Mouse (Mus musculus) adrenal gland, postnatal 25 days (tissue): Measurements from ENCODE around the gene Lgals3bp. TPM values are rescaled to one million over a fixed set of nuclear protein-coding genes. Genes with fewer than 3 reads are reported as not detected.

Source experiments
- DNase-seq: peaks from one replicate; pipeline ENCODE4 v3.0.0; 2021; ENCODE audit warnings: mixed read lengths
- long read RNA-seq: library from polyadenylated mRNA; stranded (forward); transcript quantifications from one replicate; pipeline ENCODE4 v2.0.0, GENCODE M21; 2021
- total RNA-seq: library from RNA; stranded (reverse); gene quantifications from 2 replicates; pipeline ENCODE4 v1.2.3, GENCODE M21; 2021

Gene Lgals3bp
- total RNA-seq = 57.9 and 86.6 TPM in 2 replicates
- long read RNA-seq, transcript Lgals3bp-201 (6 exons, 2,330 nt) = major isoform, 14 of 42 reads
- long read RNA-seq, partial matches to known transcripts = 24 of 42 reads
- long read RNA-seq, other reads (novel, unspliced or antisense) = 4 of 42 reads

- peak; percentile 47 for DNase-seq
Measured at GRCm38 (mm10) chr11:118401760-118402280, at the start of gene Lgals3bp. Gene Lgals3bp (minus strand): TSS chr11:118402092.

DNA sequence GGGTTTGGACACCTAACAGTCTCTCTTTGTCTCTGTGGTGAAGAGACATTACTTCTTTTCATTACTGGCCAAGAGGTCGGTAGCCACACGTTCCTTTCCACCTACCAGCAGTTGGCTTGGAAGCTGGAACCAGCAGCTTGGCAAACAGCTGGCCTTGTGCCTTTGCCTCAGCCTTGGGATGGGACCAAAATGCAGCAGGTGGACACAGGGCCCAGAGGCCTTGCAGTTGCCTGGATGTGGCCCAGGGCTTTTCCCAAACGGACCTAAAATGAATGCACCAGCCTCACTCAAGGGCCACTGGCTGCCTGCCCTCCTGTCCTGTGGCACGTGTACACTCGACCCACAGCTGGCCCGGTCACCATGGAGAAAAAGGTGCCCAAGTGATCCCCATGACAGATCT lies 49.3 kb upstream of the Lgals3bp start:
- DNase-seq = peak; percentile 51

DNA sequence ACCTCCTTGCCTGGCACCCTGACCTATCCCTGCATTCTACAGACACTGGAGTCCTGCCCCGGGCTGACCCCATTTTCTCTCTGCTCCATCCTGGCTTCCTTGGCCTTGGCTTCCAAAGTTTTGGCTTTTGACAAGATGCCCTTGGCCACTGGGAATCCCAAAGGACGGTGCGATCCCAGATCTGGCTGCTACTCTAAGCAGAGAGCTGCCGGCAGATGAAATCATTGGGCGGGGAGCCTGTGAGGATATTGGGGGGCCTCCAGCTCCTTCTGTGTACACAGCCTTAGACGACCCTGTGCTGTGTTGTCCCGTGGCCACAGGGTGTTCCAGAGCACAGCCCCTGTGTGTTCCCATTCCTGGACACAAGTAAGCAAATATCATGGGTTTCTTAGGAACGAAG lies 46.5 kb upstream of the Lgals3bp start:
- no peak for DNase-seq

DNA sequence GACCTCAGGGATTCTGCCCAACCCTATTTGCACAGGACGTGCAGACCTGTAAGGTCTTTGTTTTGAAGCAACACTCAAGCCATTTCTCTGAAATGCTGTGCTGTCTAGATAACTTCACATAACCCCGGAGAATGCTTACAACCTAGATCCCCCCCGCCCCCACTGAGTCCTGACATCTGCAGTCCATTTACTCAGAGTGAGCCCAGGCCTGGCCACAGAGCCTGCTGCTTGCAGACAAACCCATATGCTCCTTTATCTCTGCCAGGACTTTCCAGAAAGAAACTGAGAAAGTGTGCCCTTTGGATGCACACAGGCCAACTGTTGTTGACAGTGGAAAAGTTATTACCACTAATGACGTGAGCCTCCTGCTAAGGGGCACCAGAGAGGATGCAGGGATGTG lies 45.5 kb upstream of the Lgals3bp start:
- DNase-seq = no peak

GRCm38 (mm10) chr11:118445843-118446242 lies 44.0 kb upstream of the Lgals3bp start:
- DNase-seq = peak; percentile 67

DNA sequence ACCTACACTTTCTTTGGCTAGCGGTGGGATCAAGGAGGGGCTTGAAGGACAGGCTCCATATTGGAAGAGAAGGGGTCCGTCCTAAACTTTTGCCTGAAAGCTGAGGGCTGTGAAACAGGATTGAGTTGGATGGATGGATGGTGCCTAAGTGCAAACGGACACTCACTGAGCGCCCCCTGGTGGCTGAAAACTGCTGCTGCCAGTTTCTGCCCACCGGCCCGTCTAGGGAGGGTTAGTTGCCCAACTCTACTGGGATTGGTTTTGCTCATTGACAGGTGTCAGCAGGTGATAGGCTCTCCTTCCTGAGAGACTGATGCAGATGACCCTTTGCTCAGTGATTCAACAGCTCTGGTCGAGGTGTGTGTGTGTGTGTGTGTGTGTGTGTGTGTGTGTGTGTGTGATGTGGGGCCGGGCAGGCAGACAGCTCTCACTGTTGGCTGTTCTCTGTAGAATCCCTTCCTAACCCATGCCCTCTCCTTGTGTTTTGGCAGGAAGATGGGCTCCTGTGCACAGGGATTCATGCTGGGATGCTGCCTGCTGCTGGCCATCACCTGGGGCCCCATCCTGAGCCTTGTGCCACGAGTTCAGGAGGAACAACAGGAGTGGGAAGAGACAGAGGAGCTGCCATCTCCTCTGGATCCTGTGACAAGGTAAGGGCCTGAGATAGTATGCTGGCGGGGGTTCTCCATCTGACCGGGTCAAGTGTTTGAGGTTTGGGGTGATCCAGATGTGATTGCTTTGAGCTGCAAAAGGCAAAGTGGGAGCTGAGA lies 41.5 kb upstream of the Lgals3bp start:
- DNase-seq = peak; percentile 85

- DNase-seq = no peak
Measured at GRCm38 (mm10) chr11:118442691-118443090, 40.8 kb upstream of the Lgals3bp start.

DNA sequence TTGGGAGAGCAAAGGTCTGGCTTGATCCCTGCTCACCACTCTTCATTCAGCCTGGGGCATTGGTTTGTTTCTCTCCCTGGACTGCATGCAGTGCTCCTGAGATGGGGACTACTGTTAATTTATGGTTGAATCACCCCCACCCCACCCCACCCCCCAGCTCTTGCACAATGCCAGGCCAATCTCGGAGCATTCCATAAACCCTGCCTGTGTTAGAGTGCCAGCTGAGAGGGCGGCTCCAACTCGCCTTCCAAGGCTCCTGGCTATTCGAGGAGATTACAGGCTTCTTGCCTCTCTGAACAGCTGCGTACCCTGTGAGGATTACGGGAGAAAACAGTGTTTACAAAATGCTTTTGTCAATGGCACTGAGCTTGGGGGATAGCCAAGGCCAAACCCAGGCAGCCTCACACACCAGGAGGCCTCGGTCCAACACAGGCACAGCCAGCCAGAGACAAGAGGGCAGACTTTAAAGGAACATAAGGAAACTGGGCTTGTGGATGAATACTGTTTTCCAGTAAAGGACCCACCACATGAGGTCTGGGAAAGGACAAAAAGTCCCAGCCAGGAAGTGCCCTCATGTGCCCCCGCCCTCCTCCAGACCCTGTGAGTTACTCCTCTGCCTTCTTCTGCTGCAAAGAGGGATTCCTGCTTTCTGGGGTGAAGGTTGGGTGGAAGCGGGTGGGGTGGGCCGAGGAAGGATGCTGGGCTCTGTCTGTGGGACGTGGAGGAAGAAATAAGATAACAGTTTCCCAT lies 36.9 kb upstream of the Lgals3bp start:
- no peak for DNase-seq

DNA sequence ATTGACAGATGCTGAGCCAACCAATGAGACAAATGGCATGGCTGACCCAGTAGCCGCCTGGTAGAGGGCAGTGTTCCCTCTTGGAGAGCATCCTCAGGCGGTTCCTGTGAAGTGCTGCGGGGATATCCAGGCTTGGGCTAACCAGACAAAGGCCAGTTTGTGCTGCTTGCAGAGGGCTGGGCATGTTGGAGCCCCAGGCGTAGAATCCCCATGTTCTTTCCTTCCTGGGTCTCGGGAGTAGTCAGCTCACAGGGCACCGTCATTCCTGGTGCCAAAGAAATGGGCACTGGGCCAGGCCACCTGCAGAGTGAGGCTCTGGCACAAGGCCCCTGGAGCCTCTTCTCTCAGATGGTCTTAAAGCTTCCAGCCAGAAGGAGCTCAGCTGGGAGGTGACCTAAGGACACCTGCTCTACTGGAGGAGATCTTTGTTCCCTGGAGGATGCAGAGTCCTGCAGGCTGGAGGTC lies 34.6 kb upstream of the Lgals3bp start:
- no peak for DNase-seq

DNA sequence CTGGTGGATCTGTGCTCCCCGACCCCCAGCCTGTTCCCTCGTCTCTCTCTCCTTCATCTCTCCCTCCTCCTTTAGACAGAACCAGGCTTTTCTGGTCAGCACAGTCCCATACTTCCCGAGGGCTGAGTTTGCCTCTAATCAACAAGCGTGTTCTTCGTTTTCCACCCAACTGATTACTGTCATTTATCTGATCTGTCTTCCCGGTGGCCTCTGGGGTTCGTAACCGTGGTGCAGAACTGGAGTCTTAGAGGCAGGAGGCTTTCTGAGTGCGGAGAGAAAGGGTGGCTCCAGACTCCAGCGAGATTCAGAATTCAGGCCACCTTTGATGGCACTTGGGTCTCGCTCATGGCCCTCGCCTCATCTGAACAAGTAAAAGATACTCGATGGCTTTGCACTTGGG lies 32.2 kb upstream of the Lgals3bp start:
- DNase-seq = no peak

GRCm38 (mm10) chr11:118433398-118433868 lies 31.5 kb upstream of the Lgals3bp start:
- no peak for DNase-seq

DNA sequence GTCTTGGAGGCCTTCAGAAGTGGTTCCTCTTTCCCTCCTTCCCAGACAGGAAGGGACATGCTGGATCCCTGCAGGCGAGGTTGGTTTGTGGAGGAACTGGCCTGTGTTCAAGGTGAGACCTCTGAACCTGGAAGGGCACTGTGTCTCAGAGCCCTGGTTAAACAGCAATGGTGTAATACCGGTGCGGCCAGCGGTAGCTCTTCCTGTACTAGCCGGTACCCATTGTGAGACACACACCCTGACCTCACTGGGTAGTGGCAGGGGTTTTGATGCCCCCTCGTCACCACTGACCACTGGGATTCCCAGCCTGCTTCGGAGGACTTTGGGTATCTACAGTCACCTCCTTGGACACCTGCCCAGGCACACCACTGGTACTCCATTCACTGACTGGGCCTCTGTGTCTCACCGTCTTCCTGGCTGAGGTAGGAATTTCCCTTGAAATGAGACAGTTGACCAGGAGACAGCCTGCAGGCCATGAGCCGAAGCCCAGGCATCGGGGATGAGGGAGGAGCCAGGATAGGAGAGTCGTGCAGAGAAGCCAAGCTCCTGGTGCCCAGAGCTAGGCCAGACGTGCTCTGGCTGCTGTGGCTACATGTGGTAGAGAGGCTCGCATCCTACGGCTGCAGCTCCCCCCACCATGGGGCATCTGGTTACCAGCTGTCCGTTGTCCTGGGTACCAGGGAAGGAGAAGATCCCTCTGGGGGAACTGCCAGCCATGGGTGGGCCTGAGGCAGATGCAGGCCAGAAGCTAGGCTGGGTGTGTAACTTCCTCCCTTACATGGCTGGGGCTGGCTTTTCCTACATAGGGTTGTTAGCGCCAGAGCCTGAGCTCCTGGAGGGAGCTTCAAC lies 29.4 kb upstream of the Lgals3bp start:
- no peak for DNase-seq

- DNase-seq = no peak
Measured at GRCm38 (mm10) chr11:118430291-118430885, 28.5 kb upstream of the Lgals3bp start.

DNA sequence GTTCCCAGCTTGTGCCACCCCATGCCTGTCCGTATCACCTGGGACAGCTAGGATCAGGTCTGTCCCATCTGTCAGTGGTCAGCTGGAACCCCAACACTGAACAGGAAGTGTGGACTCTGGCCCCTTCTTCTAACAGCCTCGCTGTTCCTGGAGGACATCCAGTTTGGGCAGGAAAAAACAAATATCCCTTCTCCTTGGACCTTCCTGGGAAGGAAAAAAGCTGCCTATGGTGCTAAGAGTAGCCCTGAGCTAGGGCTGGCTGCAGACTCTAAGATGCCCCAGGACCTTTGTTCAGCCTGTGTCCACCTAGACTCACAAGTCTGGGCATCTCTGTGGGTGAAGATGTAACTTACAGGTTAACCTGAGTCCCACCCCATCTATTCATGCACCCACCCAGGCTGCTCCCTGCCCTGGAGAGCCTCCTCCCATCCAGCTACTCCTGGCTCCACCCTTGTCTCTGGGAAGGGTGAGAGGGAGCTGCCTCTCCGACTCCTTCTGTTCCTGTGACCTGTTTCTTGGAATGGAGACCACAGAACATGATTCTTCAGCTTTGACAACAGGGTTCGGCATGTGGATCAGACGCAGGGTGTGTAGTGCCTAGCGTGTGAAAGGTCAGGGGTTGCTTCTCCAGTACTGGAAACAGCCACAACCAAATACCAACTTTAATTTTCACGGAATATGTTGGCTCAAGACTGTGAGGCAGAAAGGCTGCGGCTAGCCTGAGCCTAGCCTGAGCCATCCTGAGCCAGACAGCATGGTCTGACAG lies 27.2 kb upstream of the Lgals3bp start:
- no peak for DNase-seq

DNA sequence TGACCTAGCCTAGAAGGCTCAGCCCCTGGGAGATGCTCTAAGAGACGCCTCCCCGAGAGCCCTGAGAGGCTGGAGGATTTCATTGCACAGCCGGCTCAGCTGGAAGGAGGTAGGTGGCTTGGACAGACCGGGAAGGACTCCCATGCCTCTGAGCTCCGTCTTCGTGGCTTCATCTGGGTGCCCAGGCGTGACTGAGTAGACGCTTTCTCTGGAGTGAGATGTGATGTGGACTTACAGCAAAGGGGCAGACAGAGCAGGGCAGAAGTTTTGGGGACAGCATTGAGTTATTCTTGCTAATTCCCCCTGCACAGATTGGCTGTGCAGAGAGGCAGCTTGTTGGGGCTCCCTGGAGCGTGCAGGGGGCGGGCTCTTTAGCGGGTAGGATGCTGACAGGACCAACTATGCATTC lies 26.6 kb upstream of the Lgals3bp start:
- no peak for DNase-seq

DNA sequence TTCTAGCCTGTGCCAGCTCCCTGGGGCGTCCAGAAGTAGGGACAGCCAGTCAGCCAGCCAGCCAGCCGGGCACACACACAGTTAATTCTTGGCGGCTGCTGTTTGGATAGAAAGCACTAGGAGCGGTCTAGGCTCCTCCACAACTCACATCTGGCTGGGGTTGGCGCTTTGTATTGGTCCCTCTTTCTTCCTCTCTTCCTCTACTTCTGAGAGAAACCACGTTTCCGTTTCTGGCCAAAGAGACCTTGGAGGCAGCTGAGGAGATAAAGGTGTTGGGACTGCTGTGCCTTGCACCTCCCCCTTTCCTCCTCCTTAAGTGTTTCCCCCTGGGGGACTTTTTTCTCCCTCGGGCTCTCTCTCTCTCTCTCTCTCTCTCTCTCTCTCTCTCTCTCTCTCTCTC lies 26.1 kb upstream of the Lgals3bp start, which contains the start of gene C1qtnf1:
TSS of gene C1qtnf1 (plus strand) at position 218 of the 400 bp plus-strand sequence.
- DNase-seq = no peak

GRCm38 (mm10) chr11:118427266-118427779 lies 25.4 kb upstream of the Lgals3bp start:
- no peak for DNase-seq

DNA sequence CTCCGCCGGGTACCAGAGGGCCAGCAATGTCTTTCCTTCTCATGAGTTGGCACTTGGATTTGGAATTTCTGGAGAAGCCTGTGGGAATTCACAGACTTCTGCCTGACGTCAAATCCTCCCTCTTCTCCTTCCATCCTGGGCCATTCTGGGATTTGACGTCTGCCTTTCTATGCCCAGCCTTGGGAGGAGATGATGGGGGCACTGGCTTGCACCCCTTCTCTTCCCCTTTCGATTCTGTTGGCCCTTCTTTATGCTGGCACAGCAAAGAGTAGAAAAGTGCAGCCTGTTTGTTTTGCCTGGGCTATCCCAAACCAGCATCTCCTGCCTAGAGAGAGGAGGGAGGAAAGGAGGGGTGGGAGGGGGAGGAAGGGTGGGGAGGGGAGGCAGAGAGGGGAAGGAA lies 24.9 kb upstream of the Lgals3bp start:
- no peak for DNase-seq

- DNase-seq = no peak
Measured at GRCm38 (mm10) chr11:118424621-118425335, 22.9 kb upstream of the Lgals3bp start.
